Mouse (Mus musculus): Measurements from ENCODE around the gene Prkg1. TPM values are rescaled to one million over a fixed set of nuclear protein-coding genes. Genes with fewer than 3 reads are reported as not detected.
A peak's percentile ranks its signal among the peaks of the same experiment; 100 is the strongest.

Gene Prkg1
- polyA plus RNA-seq, 1 experiment from 2014 or later, result 13.7 TPM

DNA sequence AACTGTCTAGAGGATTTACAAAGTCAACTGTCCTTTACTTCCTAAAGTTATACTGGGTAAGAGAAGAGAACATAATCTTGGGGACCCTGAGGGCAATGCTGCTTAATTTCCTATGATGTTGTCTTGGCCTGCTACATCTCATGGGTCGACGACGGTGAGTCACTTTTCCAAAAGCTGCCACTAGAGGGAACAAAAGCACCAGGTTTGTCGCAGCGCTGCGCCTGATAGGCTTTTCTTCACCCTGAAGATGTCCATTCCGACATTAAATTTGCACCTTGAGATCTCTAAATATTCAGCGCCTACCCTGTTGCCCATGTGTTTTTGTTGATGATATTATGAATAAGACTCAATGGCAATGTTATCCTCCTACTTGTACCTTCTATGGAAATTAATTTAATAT, 1100.6 kb downstream of the Prkg1 start:
- ATAC-seq (ENCODE audit: low read depth) (peak; percentile 70; the same call in 1 of the 2 replicates), DNase-seq (ENCODE audit: low spot score) (peak; percentile 60)
- H3K9me3 ChIP-seq (ENCODE audit: control insufficient read depth, low read length), result no peaks in the 10 kb centered on the region
- H3K36me3 ChIP-seq (ENCODE audit: control insufficient read depth, insufficient read depth, low read length), result no peaks in the 10 kb centered on the region
- H3K9ac ChIP-seq (ENCODE audit: low read depth, low read length), result no peak overlapping the region
- H3K4me2 ChIP-seq (ENCODE audit: low read depth, low read length), result no peak overlapping the region
- 8% methylated on average over 8 of the region's 8 CpGs for WGBS
- H3K27ac ChIP-seq (replicated peaks; ENCODE audit: low read depth, low read length), result no peak overlapping the region
- no peaks in the 10 kb centered on the region for H3K4me1 ChIP-seq (ENCODE audit: control insufficient read depth, insufficient read depth, low read length)
- no peaks in the 10 kb centered on the region for H3K27me3 ChIP-seq (replicated peaks; ENCODE audit: control insufficient read depth, insufficient read depth, low read length)
- no peak overlapping the region for H3K4me3 ChIP-seq (ENCODE audit: low read depth, low read length)

DNA sequence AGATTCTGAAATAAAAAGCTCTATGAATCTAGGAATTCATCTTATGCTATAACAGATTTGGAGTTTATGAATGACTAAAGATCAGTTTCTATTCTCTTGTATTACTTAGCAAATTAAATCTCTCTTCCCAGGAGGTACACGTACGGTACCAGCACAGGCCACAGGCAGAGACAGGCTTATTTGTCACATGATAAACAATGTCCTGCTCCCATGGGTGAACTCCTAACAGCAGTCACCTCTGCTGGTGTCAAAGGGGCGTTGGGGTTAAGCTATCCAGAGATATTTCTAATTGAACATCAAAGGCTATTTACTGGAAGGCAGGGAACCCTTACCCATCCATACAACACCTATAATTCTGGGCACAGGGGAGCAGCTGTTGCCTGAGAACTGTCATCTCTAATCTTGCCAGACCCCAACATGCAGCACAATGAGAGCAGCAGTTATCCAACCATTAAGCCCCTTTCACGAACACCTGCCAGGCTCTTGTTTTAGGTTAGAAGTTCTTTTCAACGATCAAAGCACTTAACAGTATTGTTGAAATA, 1122.1 kb downstream of the Prkg1 start:
- Histone ChIP-seq H3K9ac (ENCODE audit: low read depth, low read length) (no peak overlapping the region), H3K27ac (replicated peaks; ENCODE audit: low read depth, low read length) (no peak overlapping the region), H3K4me3 (ENCODE audit: low read depth, low read length) (no peak overlapping the region), H3K4me1 (ENCODE audit: control insufficient read depth, insufficient read depth, low read length) (no peaks in the 10 kb centered on the region), H3K27me3 (replicated peaks; ENCODE audit: control insufficient read depth, insufficient read depth, low read length) (no peaks in the 10 kb centered on the region), H3K4me2 (ENCODE audit: low read depth, low read length) (no peak overlapping the region), H3K36me3 (ENCODE audit: control insufficient read depth, insufficient read depth, low read length) (no peaks in the 10 kb centered on the region), H3K9me3 (ENCODE audit: control insufficient read depth, low read length) (no peaks in the 10 kb centered on the region)
- 51% methylated on average over 5 of the region's 5 CpGs for WGBS
- peak; percentile 33 for DNase-seq (ENCODE audit: low spot score)
- peak; percentile 57; the same call in 1 of the 2 replicates for ATAC-seq (ENCODE audit: low read depth)

DNA sequence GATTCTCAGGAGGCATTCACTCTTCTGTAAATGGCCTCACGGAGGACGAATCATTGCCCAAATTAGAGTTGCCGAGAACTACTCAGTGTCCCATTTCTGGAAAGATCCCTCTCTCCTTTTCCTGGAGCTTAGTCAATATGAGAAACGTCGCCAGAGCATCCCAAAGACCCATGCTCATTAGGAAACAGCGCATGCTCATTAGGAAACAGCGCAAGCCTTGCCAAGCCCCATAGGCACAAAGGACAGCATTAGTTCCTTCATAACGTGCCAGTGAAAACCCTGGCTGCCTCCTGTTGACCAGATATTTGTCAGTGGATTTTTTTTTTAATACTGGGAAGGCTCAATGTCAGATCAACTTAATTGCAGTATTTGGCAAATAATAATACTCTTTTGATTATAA, 1127.4 kb downstream of the Prkg1 start:
- H3K27me3 ChIP-seq (replicated peaks; ENCODE audit: control insufficient read depth, insufficient read depth, low read length), result no peaks in the 10 kb centered on the region
- H3K4me2 ChIP-seq (ENCODE audit: low read depth, low read length), result no peak overlapping the region
- no peak overlapping the region for H3K9ac ChIP-seq (ENCODE audit: low read depth, low read length)
- no peaks in the 10 kb centered on the region for H3K36me3 ChIP-seq (ENCODE audit: control insufficient read depth, insufficient read depth, low read length)
- 71% methylated on average over 8 of the region's 8 CpGs for WGBS
- H3K4me3 ChIP-seq (ENCODE audit: low read depth, low read length), result no peak overlapping the region
- H3K27ac ChIP-seq (replicated peaks; ENCODE audit: low read depth, low read length), result no peak overlapping the region
- no peaks in the 10 kb centered on the region for H3K4me1 ChIP-seq (ENCODE audit: control insufficient read depth, insufficient read depth, low read length)
- DNase-seq (ENCODE audit: low spot score) (peak; percentile 40), ATAC-seq (ENCODE audit: low read depth) (no peak)
- no peaks in the 10 kb centered on the region for H3K9me3 ChIP-seq (ENCODE audit: control insufficient read depth, low read length)

DNA sequence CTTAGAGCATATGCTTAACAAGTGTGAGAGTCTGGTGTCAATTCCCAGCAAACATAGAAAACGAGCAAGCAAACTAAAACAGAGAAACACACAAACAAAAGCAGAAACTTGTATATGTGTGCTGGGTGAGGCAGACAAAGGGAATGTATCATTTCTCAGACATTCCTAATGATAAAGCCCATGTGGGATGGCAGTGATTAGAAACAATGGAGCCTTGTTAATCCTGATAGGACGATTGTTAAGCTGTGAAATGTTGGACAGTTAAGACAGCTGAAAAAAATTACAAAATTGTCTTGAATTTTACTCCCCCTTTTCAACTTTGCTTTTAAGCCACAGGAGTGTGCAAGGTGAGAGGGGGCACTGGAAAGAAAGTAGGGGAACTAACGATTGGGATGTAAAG, 1133.8 kb downstream of the Prkg1 start:
- Histone ChIP-seq H3K9ac (ENCODE audit: low read depth, low read length) (no peak overlapping the region), H3K4me2 (ENCODE audit: low read depth, low read length) (no peak overlapping the region), H3K27me3 (replicated peaks; ENCODE audit: control insufficient read depth, insufficient read depth, low read length) (no peaks in the 10 kb centered on the region), H3K9me3 (ENCODE audit: control insufficient read depth, low read length) (no peaks in the 10 kb centered on the region), H3K4me1 (ENCODE audit: control insufficient read depth, insufficient read depth, low read length) (no peaks in the 10 kb centered on the region), H3K27ac (replicated peaks; ENCODE audit: low read depth, low read length) (no peak overlapping the region), H3K36me3 (ENCODE audit: control insufficient read depth, insufficient read depth, low read length) (no peaks in the 10 kb centered on the region), H3K4me3 (ENCODE audit: low read depth, low read length) (no peak overlapping the region)
- DNase-seq (ENCODE audit: low spot score) (no peak), ATAC-seq (ENCODE audit: low read depth) (no peak)
- WGBS, result 25% methylated on average over 3 of the region's 3 CpGs

DNA sequence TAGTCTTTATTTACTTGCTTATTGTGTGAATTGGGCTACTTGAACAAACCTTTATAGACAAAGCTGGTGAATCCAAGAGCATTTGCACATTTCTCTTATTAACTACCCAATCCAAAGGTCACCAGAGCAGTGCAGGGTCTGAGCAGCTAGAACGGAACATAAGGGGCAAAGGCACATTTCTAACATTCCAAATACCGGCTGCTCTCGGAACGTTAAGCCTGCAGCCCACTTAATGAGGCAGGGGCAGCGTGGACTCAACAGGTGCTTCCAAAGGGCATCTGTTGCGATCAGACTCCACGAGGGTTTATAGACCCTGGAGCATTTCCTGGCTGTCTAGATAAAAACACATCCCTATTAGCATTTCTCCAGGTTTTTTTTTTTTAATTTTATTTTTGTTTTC, 1138.8 kb downstream of the Prkg1 start:
- DNase-seq (ENCODE audit: low spot score) (peak; percentile 58), ATAC-seq (ENCODE audit: low read depth) (0 out of 2 replicates have a peak, but pooled peaks have one; percentile 65)
- 18% methylated on average over 7 of the region's 7 CpGs for WGBS
- H3K4me2 ChIP-seq (ENCODE audit: low read depth, low read length), result no peak overlapping the region
- H3K4me1 ChIP-seq (ENCODE audit: control insufficient read depth, insufficient read depth, low read length), result no peaks in the 10 kb centered on the region
- H3K9ac ChIP-seq (ENCODE audit: low read depth, low read length), result no peak overlapping the region
- no peaks in the 10 kb centered on the region for H3K27me3 ChIP-seq (replicated peaks; ENCODE audit: control insufficient read depth, insufficient read depth, low read length)
- no peak overlapping the region for H3K4me3 ChIP-seq (ENCODE audit: low read depth, low read length)
- no peaks in the 10 kb centered on the region for H3K36me3 ChIP-seq (ENCODE audit: control insufficient read depth, insufficient read depth, low read length)
- H3K9me3 ChIP-seq (ENCODE audit: control insufficient read depth, low read length), result no peaks in the 10 kb centered on the region
- H3K27ac ChIP-seq (replicated peaks; ENCODE audit: low read depth, low read length), result no peak overlapping the region

DNA sequence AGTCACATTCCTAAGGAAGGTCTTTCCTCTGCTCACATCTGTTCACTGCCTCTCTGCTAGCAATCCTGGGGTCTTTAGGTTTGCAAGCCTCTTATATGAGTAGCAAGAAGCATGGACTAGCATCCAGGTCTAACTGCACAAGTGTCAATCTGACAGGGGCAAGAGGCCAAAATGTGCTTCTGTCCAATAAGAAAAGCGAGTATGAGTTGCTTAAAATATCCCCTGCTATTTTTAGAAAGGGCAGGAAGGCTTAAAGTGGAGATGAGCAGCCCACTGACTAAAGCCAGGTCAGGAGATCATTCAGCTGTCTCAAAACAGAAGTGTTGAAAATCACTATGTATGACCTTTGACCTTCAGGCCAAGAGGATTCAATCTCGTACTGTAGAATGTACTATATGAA, 1139.4 kb downstream of the Prkg1 start:
- Histone ChIP-seq H3K9me3 (ENCODE audit: control insufficient read depth, low read length) (no peaks in the 10 kb centered on the region), H3K9ac (ENCODE audit: low read depth, low read length) (no peak overlapping the region), H3K27me3 (replicated peaks; ENCODE audit: control insufficient read depth, insufficient read depth, low read length) (no peaks in the 10 kb centered on the region), H3K27ac (replicated peaks; ENCODE audit: low read depth, low read length) (no peak overlapping the region), H3K4me2 (ENCODE audit: low read depth, low read length) (no peak overlapping the region), H3K36me3 (ENCODE audit: control insufficient read depth, insufficient read depth, low read length) (no peaks in the 10 kb centered on the region), H3K4me3 (ENCODE audit: low read depth, low read length) (no peak overlapping the region), H3K4me1 (ENCODE audit: control insufficient read depth, insufficient read depth, low read length) (no peaks in the 10 kb centered on the region)
- DNase-seq (ENCODE audit: low spot score) (peak; percentile 29), ATAC-seq (ENCODE audit: low read depth) (no peak)
- 44% methylated on average over 2 of the region's 2 CpGs for WGBS

DNA sequence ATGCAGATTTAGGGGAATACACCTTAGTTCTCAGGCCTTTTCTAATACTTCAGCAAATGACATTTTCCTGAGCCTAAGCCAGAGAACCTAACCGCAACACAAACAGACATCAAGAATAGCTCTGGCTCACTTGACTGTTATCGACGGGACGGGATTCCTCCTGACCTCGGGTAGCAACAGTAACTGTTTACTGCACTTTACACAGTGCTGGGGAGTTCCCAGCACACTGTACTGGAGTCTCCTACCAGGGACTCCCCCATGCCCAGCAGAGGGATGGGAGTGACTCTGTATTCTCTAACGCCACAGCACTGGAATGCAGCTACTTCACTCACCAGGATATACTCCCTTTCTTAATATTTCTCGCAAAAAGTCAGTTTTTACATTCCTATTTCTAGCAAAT, 1141.2 kb downstream of the Prkg1 start:
- Histone ChIP-seq H3K4me3 (ENCODE audit: low read depth, low read length) (no peak overlapping the region), H3K27ac (replicated peaks; ENCODE audit: low read depth, low read length) (no peak overlapping the region), H3K4me1 (ENCODE audit: control insufficient read depth, insufficient read depth, low read length) (no peaks in the 10 kb centered on the region), H3K27me3 (replicated peaks; ENCODE audit: control insufficient read depth, insufficient read depth, low read length) (no peaks in the 10 kb centered on the region), H3K9me3 (ENCODE audit: control insufficient read depth, low read length) (no peaks in the 10 kb centered on the region), H3K36me3 (ENCODE audit: control insufficient read depth, insufficient read depth, low read length) (no peaks in the 10 kb centered on the region), H3K4me2 (ENCODE audit: low read depth, low read length) (no peak overlapping the region), H3K9ac (ENCODE audit: low read depth, low read length) (no peak overlapping the region)
- ATAC-seq (ENCODE audit: low read depth) (no peak), DNase-seq (ENCODE audit: low spot score) (no peak)
- 62% methylated on average over 7 of the region's 7 CpGs for WGBS

DNA sequence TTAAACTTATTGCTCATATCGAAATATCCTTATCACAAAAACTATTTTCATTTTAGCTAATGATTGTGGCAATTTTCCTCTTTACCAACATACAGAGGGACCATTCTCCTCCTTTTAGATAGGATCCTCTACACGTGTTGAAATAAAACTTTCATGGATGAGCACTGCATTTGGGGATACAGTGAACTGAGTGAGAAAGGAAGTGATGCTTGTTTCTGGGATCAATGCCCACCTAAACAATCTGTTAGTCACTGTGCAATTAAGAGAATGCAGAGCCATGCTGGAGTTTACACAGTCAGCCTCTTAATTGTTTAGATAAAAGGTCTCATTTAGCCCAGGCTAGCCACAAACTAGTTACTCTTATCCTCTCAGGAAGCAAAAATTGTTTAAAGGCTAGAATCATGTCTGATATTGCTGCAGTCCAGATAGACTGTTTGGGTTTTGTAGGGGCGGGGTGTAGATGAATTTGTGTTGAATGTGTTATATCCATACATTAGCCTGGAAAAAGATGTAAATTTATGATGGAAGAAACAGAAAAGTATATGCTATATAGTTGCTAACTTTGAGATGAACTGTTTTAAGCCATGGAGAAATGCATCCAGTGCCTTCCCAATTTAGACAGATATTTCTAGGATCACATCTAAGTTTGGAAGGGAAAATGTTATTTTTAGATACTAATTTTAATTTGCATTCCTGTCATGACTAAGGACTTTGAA, 1151.5 kb downstream of the Prkg1 start:
- no peak overlapping the region for H3K4me3 ChIP-seq (ENCODE audit: low read depth, low read length)
- WGBS, result 77% methylated on average over 3 of the region's 3 CpGs
- H3K4me2 ChIP-seq (ENCODE audit: low read depth, low read length), result no peak overlapping the region
- no peaks in the 10 kb centered on the region for H3K4me1 ChIP-seq (ENCODE audit: control insufficient read depth, insufficient read depth, low read length)
- H3K9me3 ChIP-seq (ENCODE audit: control insufficient read depth, low read length), result 0 out of 2 replicates have a peak, but pooled peaks cover under 1% of the 10 kb centered on the region
- no peak for DNase-seq (ENCODE audit: low spot score)
- H3K27me3 ChIP-seq (replicated peaks; ENCODE audit: control insufficient read depth, insufficient read depth, low read length), result no peaks in the 10 kb centered on the region
- no peaks in the 10 kb centered on the region for H3K36me3 ChIP-seq (ENCODE audit: control insufficient read depth, insufficient read depth, low read length)
- no peak overlapping the region for H3K27ac ChIP-seq (replicated peaks; ENCODE audit: low read depth, low read length)
- ATAC-seq (ENCODE audit: low read depth), result no peak
- H3K9ac ChIP-seq (ENCODE audit: low read depth, low read length), result no peak overlapping the region

DNA sequence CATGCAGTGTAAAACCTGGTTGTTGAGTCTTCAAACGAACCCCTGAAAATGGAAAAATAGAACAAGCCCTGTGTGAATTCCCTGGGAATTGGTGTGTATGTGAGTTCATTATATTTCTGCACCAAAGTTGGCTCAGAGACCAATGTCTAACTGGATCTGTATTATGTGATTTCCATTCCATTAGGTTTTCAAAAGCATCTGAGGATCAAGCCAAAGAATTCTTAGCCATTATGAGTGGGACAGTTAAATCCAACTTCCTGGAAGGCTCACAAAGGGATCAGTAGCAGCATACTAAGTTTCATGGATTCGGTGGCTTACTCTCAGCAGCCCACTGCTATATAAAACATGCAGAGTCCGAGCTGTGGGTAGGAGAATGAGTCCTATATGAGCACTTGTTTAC, 1178.5 kb downstream of the Prkg1 start:
- WGBS, result 75% methylated on average over 3 of the region's 3 CpGs
- no peak overlapping the region for H3K27ac ChIP-seq (replicated peaks; ENCODE audit: low read depth, low read length)
- no peaks in the 10 kb centered on the region for H3K36me3 ChIP-seq (ENCODE audit: control insufficient read depth, insufficient read depth, low read length)
- H3K4me3 ChIP-seq (ENCODE audit: low read depth, low read length), result no peak overlapping the region
- H3K9ac ChIP-seq (ENCODE audit: low read depth, low read length), result no peak overlapping the region
- no peaks in the 10 kb centered on the region for H3K27me3 ChIP-seq (replicated peaks; ENCODE audit: control insufficient read depth, insufficient read depth, low read length)
- DNase-seq (ENCODE audit: low spot score) (peak; percentile 1), ATAC-seq (ENCODE audit: low read depth) (no peak)
- H3K4me2 ChIP-seq (ENCODE audit: low read depth, low read length), result no peak overlapping the region
- H3K4me1 ChIP-seq (ENCODE audit: control insufficient read depth, insufficient read depth, low read length), result no peaks in the 10 kb centered on the region
- no peaks in the 10 kb centered on the region for H3K9me3 ChIP-seq (ENCODE audit: control insufficient read depth, low read length)

All from embryonic facial prominence, embryonic 14.5 days (tissue).